Mouse (Mus musculus): Measurements from ENCODE around the gene Iqschfp.

GRCm38 (mm10) chr3:68383672-68384071, 491.6 kb downstream of the Iqschfp start:
- TF ChIP-seq GATA1 (IDR thresholded peaks at IDR 0.05; ENCODE audit: borderline replicate concordance, low read length), result no peak
- TF ChIP-seq FLI1 (IDR thresholded peaks at IDR 0.05; ENCODE audit: low read length), result no peak

Measured in megakaryocyte, embryonic 14.5 days (primary cell).